ENCODE assay signal across 8 mouse cellular contexts in genomic region chrX:160994543-160995121, GRCm38 (mm10). TPM values are rescaled to one million over a fixed set of nuclear protein-coding genes. Genes with fewer than 3 reads are reported as not detected.
DNase-seq lines count a peak whose midpoint lies in the region; ATAC-seq and TF ChIP-seq lines count a peak whose summit lies in the region.

Gene Cdkl5, minus strand, starts transcription at chrX:160994704.

- WGBS in forebrain, embryonic 14.5 days: 31% methylated on average over 53 of the region's 53 CpGs
- 28% methylated on average over 53 of the region's 53 CpGs for WGBS in neural tube, embryonic 15.5 days

- no peaks in the 10 kb centered on the region for H3K36me3 ChIP-seq in ES-Bruce4 (ENCODE audit: control insufficient read depth, insufficient read depth, low read length, poor library complexity, severe bottlenecking)
- H3K36me3 ChIP-seq in forebrain, embryonic 14.5 days (ENCODE audit: control insufficient read depth, insufficient read depth, low read length): no peaks in the 10 kb centered on the region
- H3K36me3 ChIP-seq in neural tube, embryonic 15.5 days: no peaks in the 10 kb centered on the region

- peak; percentile 81 for TF ChIP-seq POLR2A in ES-Bruce4 (IDR thresholded peaks at IDR 0.05; ENCODE audit: insufficient read depth, low read length)

- intact Hi-C loops in heart, postnatal 14 days (cut with DNase I): loop anchor here (2.0 to 5.0 kb wide), 2 partner anchors 38 to 227 kb away; partner anchors contain the start of gene Rs1

- no peaks in the 10 kb centered on the region for H3K27me3 ChIP-seq in ES-Bruce4 (ENCODE audit: control insufficient read depth, insufficient read depth, low read length, poor library complexity, severe bottlenecking)
- H3K27me3 ChIP-seq in forebrain, embryonic 14.5 days (replicated peaks; ENCODE audit: control insufficient read depth, insufficient read depth, low read length): no peaks in the 10 kb centered on the region
- no peaks in the 10 kb centered on the region for H3K27me3 ChIP-seq in neural tube, embryonic 15.5 days (replicated peaks)

- peak; percentile 97 for DNase-seq in forebrain, embryonic 14.5 days (ENCODE audit: low spot score)
- peak; percentile 91 for DNase-seq in heart, postnatal 14 days
- peak; percentile 97 for DNase-seq in layer of hippocampus, adult 11-12 months (ENCODE audit: low spot score)
- peak; percentile 96 to 97 for DNase-seq in lung, adult 18-20 months
- peak; percentile 93 for DNase-seq in testis, postnatal 14 days (ENCODE audit: low spot score)

- H3K9me3 ChIP-seq in ES-Bruce4 (replicated peaks; ENCODE audit: control insufficient read depth, insufficient read depth, low read length, poor library complexity, severe bottlenecking): no peaks in the 10 kb centered on the region
- no peaks in the 10 kb centered on the region for H3K9me3 ChIP-seq in forebrain, embryonic 14.5 days (replicated peaks; ENCODE audit: control insufficient read depth, low read length)
- H3K9me3 ChIP-seq in neural tube, embryonic 15.5 days (replicated peaks): no peaks in the 10 kb centered on the region

- H3K4me3 ChIP-seq in ES-Bruce4 (ENCODE audit: low read depth, low read length): peak within 1 kb of the TSS; percentile 97
- peak within 1 kb of the TSS; percentile 56 for H3K4me3 ChIP-seq in forebrain, embryonic 14.5 days (ENCODE audit: low read depth, low read length)
- peak within 1 kb of the TSS; percentile 56 for H3K4me3 ChIP-seq in neural tube, embryonic 15.5 days (replicated peaks)

- H3K27ac ChIP-seq in ES-Bruce4 (ENCODE audit: insufficient read depth, low read length): no peak within 1 kb of the TSS
- peak within 1 kb of the TSS; percentile 84 for H3K27ac ChIP-seq in forebrain, embryonic 14.5 days (ENCODE audit: low read depth, low read length)
- H3K27ac ChIP-seq in neural tube, embryonic 15.5 days (replicated peaks): peak within 1 kb of the TSS; percentile 91

- H3K4me1 ChIP-seq in ES-Bruce4 (ENCODE audit: control insufficient read depth, insufficient read depth, low read length): no peaks in the 10 kb centered on the region
- peaks cover 2% of the 10 kb centered on the region; the same call in 1 of the 2 replicates for H3K4me1 ChIP-seq in forebrain, embryonic 14.5 days (ENCODE audit: control insufficient read depth, insufficient read depth, low read length)
- no peaks in the 10 kb centered on the region for H3K4me1 ChIP-seq in neural tube, embryonic 15.5 days

- ATAC-seq in cerebellum, adult (ENCODE audit: insufficient number of reproducible peaks, low FRiP score, low TSS enrichment): peak; percentile 94
- peak; percentile 94 for ATAC-seq in forebrain, embryonic 14.5 days
- peak; percentile 95 for ATAC-seq in neural tube, embryonic 15.5 days (ENCODE audit: low FRiP score)

- TF ChIP-seq CTCF in ES-Bruce4 (IDR thresholded peaks at IDR 0.05; ENCODE audit: low read depth, low read length): no peak

- peak within 1 kb of the TSS; percentile 91 for H3K9ac ChIP-seq in ES-Bruce4 (ENCODE audit: low read depth, poor library complexity, severe bottlenecking)
- H3K9ac ChIP-seq in forebrain, embryonic 14.5 days (ENCODE audit: low read length): peak within 1 kb of the TSS; percentile 70
- peak within 1 kb of the TSS; percentile 61 for H3K9ac ChIP-seq in neural tube, embryonic 15.5 days (replicated peaks)

- no peak for TF ChIP-seq EP300 in ES-Bruce4 (IDR thresholded peaks at IDR 0.05; ENCODE audit: insufficient read depth, low read depth, low read length)

- peak within 1 kb of the TSS; percentile 55 for H3K4me2 ChIP-seq in forebrain, embryonic 14.5 days (ENCODE audit: low read length)
- peak within 1 kb of the TSS; percentile 56 for H3K4me2 ChIP-seq in neural tube, embryonic 15.5 days

RNA-seq across cellular contexts. Expression of gene Cdkl5, which starts in this region (rescaled TPM):
- polyA plus RNA-seq in ES-Bruce4 (2011; ENCODE audit: insufficient read depth, insufficient read length, low read depth, missing spikeins): 7.3 and 7.8 TPM in 2 replicates
- polyA plus RNA-seq in forebrain, embryonic 14.5 days (2014; fragmentation: Nextera tagmentation; extraction: Ambion mirVana): 5.5 and 8.9 TPM in 2 replicates
- 1 to 10 TPM; 6.7 to 7.3 TPM for total RNA-seq in heart, postnatal 14 days (2021)
- 5.2 and 5.3 TPM in 2 replicates for polyA plus RNA-seq in neural tube, embryonic 15.5 days (2015; fragmentation: Nextera tagmentation; extraction: Ambion mirVana)
